Mouse (Mus musculus) kidney, postnatal 25 days (tissue): ENCODE data around the gene Col26a1.
"Not testable (repeated sequence)": the region's sequence is repeated elsewhere in the genome, so short reads cannot be mapped to it uniquely, and the experiment has no call there.

Experiments used
- DNase-seq, 2 experiments: peaks; one replicate each; pipeline ENCODE4 v3.0.0; 2021; ENCODE audit warnings: mixed read lengths in 2 of 2

Gene Col26a1

GRCm38 (mm10) chr5:136738918-136739317 lies 144.1 kb downstream of the Col26a1 start:
- DNase-seq: no peak

GRCm38 (mm10) chr5:136726271-136726670 lies 156.7 kb downstream of the Col26a1 start:
- DNase-seq: not testable (repeated sequence)

DNA sequence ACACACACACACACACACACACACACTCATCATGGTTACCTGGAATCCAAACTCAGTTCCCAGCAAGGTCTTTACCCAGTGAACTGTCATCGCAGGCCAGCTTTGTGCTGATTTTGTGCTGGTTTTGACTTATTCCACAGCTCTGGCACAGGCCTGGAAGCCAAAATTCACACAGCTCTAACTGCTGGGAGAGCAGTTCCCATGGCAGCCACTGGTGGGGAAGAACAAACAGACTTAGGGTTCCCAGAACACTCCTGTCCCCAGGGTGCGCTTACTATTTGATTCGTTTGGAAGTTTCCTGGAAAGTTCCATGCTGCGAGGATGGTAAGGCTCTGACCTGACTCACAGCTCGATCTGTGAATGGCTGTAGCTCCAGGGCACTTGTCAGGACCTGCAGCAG lies 161.4 kb downstream of the Col26a1 start:
- no peak for DNase-seq

DNA sequence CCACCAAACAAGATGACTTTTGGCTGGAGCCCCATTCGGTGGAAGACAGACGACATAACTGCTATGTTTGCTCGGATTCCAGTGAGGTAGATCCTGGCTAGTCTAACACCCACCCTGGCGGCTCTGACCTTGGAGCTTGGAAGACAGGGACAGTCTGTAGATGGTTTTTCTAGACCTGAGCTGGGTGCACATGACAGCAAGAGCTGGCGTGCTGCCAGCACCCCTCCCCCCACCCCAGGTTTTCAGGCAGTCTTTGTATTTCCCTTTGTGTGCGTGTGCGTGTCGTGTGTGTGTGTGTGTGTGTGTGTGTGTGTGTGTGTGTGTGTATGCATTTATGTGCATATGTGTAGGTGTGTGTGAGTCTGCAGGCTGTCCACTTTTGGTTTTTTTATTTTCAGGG lies 164.4 kb downstream of the Col26a1 start:
- DNase-seq: no peak

DNA sequence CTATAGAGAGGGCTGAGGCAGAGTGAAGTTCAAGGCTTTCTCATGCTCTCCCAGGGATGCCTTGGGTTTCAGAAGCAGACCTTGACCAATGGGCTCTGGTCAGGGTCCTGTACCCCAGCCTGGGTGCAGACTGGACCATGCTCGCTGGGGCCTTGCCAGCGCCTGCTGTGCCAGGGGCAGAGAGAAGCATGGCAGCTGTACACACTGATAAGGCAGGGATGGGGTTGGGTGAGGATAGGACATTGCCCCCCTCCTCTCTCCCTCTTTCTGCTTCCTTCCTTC lies 165.5 kb downstream of the Col26a1 start:
- DNase-seq: no peak

DNA sequence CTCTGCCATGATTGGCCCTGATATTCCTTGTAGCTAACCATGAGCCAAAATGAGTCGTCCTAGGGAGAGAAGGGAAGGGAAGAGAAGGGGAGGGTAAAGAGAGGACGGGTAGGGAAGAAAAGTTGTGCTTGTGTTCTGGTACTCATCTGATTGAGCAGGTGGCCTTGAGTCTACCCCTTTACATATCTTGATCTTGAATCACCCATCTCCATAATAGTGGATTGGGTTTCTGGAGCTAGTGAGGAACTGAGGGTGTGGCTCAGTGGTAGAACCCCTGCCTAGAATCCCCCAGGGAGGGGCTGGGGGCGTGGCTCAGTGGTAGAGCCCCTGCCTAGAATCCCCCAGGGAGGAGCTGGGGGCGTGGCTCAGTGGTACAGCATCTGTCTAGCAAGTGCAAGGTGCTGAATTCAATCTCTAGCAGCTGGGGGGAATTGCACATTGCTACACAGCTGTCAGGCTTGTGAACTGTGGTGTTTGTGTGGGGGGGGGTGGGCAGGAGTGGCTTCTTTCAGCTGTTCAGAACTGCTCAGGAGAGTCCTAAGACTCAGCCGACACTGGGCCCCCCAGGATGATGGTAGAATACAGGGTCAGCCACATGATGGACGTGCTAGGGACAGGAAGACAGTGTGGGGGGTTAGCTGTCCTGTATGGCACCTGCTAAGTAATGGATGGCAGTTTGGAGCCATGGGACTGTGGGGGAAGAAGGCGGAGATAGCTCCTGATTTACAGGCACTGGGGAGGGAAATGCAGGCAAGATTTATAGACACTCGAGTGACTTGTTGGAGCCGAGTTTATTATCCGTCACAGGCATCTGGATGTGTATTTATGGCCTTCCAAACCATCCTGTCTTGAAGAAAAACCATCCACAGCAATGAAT lies 166.1 kb downstream of the Col26a1 start:
- DNase-seq: no peak

DNA sequence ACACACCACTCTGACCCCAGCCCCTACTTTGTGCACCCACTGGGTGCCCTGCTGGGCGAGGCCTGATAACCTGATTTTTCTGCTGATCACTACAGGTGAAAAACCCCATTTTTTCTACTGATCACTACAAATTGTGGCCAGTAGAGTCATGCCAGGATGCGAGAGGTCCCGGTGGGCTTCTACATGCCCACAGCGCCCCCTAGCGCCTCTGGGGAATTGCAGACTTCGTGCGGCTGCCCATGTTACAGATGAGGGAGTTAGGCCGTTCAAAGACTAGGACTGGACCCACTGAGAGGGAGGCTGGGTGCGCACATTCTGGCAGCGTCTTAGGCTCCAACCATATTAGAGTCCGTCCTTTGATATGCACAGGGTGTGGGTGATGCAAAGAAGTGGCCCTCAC lies 168.1 kb downstream of the Col26a1 start:
- DNase-seq: peak in 1 of 2 experiments; percentile 30

DNA sequence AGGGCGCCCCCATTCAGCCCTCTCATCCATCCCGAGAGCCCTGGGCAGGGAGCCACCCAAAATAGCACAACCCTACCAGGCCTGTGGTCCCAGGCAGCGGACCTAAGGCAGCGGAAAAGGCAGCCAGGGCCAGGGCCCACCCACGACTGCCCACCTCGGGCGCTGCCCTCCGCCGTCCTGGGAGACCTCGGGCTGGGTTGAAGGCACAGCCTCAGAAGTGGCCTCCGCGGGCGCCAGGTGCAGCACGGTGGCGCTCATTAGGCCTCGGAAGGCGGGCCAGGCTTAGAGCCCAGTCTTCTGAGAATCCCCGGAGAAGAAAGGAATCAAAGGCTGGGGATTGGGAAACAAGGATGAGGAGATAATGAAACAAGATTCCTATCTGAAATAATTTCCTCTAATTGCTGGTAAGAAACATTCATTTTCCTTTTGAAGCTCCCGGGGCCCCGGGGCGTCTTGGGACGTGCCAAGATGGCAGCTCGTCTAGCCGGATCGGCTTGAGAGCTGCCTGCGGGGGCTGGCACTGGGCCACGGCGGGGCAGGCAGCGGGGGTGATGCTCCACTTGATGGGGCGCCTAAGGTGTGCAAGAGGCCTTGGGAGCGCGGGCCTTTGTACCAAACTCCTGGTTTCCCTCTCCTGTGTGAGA lies 168.7 kb downstream of the Col26a1 start:
- no peak for DNase-seq

GRCm38 (mm10) chr5:136710742-136711141 lies 172.3 kb downstream of the Col26a1 start:
- no peak for DNase-seq

- no peak for DNase-seq
These were observed 174.9 kb downstream of the Col26a1 start for GRCm38 (mm10) chr5:136708116-136708515.

DNA sequence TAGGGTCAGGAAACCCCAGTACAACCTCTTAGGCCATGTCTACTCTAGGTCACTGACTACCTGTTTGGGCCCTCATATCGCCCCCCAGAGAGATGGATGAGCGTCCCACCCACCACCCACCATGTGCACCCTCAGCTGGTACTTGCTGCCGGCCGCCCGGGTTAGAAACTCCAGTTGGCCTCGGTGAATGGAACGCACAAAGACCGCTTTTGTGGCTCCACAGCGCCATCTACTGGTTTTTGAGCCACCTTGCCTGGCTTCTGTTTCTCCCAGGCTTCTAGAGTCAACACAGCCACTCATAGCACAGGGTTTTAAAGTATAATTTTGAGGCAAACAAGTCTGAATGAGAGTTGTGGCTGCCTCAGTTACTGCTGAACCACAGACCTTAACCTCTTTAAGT lies 176.2 kb downstream of the Col26a1 start:
- DNase-seq: peak; percentile 67 to 75

GRCm38 (mm10) chr5:136705532-136705931 lies 177.5 kb downstream of the Col26a1 start:
- DNase-seq: peak in 1 of 2 experiments; percentile 23

DNA sequence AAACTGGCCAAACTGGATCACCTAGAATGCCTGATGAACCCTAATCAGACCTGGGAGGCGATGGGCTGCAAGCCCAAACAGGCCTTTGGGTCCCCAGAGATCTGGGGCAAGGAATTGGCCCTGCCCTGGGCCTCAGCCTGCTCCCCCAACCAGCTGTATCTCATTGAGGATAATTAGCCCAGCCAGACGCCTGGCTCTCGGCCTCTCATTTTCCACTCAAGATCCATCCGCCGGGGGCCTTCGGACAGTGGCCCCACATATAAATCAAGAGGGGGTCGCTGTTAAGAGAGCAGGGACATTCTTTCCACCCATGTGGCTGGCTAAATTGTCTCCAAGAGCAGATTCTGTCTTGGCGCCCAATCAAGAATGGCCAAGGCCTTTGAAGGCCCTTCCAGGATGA lies 178.9 kb downstream of the Col26a1 start:
- DNase-seq: peak; percentile 19 to 47

- peak; percentile 79 to 93 for DNase-seq
These were observed 179.3 kb downstream of the Col26a1 start for GRCm38 (mm10) chr5:136703751-136704150.

DNA sequence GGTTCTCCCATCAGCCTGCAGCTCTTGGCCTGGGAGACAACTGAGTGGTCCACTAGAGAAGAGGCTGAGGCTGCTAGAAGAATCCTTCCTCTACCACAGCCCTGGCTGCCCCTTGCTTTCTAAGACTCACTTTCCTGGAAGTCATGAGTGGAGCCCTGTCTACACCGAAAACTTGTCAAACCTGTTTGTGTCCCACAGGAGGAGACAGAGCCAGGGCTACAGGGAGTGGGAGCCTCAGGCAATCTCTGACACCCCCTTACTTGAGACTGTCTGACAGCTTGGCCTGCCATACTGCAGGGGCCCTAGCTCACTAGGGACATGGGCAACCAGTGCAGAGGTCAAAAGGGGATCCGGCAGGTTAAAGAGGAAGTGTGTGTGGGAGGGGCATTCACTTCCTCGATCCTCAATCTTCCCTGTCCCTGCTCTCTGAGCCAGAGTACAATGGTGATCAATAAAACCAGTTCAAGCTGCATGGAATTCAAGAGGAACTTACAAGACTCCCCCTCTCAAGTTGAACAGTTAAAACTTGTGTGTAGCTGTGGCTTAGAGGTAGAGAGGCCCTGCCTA lies 180.8 kb downstream of the Col26a1 start:
- DNase-seq: peak; percentile 22 to 54

DNA sequence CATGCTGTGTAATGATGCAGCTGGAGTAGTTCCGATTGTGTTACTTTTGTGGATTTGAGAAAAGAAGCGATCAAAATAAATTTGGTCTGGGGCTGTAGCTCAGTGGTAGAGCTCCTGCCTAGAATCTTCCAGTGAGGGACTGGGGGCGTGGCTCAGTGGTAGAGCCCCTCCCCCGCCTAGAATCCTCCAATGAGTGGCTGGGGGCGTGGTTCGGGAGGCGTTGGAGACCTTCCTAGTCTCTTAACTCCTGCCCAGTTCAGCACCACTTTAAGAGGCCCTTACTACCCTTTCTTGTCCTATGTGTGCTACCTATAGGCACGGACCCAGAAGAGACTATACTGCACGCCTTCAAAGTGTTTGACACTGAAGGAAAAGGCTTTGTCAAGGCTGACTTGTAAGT lies 185.4 kb downstream of the Col26a1 start:
- no peak for DNase-seq

- no peak for DNase-seq
These were observed 186.5 kb downstream of the Col26a1 start for GRCm38 (mm10) chr5:136696516-136696915.

- no peak for DNase-seq
These were observed 188.0 kb downstream of the Col26a1 start for GRCm38 (mm10) chr5:136694976-136695375.

- DNase-seq: no peak
These were observed 189.6 kb downstream of the Col26a1 start for GRCm38 (mm10) chr5:136693418-136693817.

DNA sequence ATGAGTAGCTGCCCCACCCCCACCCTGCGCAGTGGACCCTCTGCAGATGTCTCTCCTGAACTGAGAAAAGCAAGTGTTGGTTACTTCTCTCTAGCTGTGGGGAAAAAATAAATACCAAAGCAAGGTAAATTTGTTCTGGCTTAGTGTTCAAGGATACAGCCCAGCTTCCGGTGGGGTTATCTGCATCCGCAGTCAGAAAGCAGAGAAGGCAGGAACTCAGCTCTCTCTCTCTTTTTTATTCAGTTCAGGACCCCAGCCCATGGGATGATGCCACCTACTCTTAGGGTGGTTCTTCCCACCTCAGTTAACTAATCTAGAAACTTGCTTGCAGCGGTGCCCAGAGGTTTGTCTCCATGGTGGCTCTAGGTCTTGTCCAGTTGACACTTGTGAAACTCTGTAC lies 190.2 kb downstream of the Col26a1 start, which contains the start of gene Myl10:
Myl10 (plus strand) TSS at position 363 of the 400 bp plus-strand sequence.
- DNase-seq: no peak
